Mouse (Mus musculus): ENCODE measurements around the gene Rasl11b. TPM values are rescaled to one million over a fixed set of nuclear protein-coding genes. Genes with fewer than 3 reads are reported as not detected.
A peak's percentile ranks its signal among the peaks of the same experiment; 100 is the strongest.

The Rasl11b gene
- polyA plus RNA-seq, 1 experiment from 2014 or later: 134 TPM

DNA sequence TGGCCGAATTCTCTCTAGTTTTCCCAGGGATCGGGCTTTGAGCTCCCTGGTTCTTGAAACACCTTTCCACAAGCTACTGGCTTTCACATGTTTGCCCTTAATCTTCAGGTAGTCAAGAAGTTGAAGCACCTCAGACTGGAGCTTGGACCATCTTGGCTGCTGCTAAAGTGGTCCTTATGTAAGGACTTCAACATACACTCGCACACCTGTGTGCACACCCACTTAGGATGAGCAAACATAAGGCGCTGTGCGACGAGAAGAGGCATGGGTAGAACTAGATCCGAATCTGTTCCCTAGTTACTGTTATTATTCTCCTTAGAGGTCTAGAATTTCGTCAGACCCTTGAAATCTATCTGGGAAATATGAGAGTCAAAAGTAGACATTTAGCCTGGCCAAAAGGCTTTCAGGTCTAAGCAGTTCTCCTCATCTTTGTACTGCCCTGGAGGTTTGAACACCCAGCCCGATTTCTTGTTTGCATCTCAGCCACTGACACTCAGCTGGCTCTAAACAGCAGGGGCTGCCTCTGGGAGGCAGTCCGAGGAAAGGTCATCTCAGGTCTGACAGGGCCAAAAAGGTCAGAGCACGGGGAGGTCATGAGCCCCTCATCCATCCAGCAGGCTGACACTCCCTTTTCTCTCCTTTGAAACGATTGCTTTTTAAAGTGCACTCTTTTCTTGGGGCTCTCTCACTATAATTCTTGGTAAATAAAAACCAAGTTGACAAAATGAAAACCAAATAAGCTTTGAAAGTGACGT is 46.0 kb downstream of the Rasl11b start:
- no peak for ATAC-seq (ENCODE audit: insufficient number of reproducible peaks, insufficient read depth, low FRiP score, low TSS enrichment)
- no peaks in the 10 kb centered on the region for H3K27me3 ChIP-seq
- no peak overlapping the region for H3K9ac ChIP-seq
- no peaks in the 10 kb centered on the region for H3K9me3 ChIP-seq
- peaks cover 10% of the 10 kb centered on the region; the same call in 1 of the 2 replicates for H3K4me1 ChIP-seq
- 50% methylated on average over 13 of the region's 13 CpGs for WGBS
- H3K4me3 ChIP-seq: no peak overlapping the region
- H3K4me2 ChIP-seq (replicated peaks): no peak overlapping the region
- H3K27ac ChIP-seq: no peak overlapping the region
- no peaks in the 10 kb centered on the region for H3K36me3 ChIP-seq

DNA sequence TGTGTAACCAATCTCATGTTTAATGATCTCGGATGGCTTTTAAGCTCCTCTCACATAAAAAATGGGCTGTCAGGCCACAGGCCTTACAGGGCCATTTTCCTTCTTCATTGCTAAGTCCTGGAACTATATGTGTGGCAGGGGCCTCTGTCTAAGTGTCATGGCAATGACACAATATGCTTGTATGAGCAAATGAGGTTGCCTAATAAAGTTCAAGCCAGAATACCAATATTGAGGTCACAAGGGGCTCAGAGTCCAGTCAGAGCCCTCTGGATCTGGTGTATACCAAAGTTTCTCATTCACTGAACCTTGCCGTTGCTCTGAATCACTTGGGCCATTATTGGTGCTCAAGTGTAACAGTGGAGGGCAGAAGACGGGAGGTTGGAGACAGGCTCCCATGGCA is 47.6 kb downstream of the Rasl11b start:
- 74% methylated on average over 3 of the region's 3 CpGs for WGBS
- peaks cover 15% of the 10 kb centered on the region; the same call in 1 of the 2 replicates for H3K4me1 ChIP-seq
- no peaks in the 10 kb centered on the region for H3K36me3 ChIP-seq
- H3K4me2 ChIP-seq (replicated peaks): no peak overlapping the region
- H3K9ac ChIP-seq: no peak overlapping the region
- H3K27me3 ChIP-seq: no peaks in the 10 kb centered on the region
- no peak overlapping the region for H3K27ac ChIP-seq
- no peak for ATAC-seq (ENCODE audit: insufficient number of reproducible peaks, insufficient read depth, low FRiP score, low TSS enrichment)
- H3K4me3 ChIP-seq: no peak overlapping the region
- no peaks in the 10 kb centered on the region for H3K9me3 ChIP-seq

DNA sequence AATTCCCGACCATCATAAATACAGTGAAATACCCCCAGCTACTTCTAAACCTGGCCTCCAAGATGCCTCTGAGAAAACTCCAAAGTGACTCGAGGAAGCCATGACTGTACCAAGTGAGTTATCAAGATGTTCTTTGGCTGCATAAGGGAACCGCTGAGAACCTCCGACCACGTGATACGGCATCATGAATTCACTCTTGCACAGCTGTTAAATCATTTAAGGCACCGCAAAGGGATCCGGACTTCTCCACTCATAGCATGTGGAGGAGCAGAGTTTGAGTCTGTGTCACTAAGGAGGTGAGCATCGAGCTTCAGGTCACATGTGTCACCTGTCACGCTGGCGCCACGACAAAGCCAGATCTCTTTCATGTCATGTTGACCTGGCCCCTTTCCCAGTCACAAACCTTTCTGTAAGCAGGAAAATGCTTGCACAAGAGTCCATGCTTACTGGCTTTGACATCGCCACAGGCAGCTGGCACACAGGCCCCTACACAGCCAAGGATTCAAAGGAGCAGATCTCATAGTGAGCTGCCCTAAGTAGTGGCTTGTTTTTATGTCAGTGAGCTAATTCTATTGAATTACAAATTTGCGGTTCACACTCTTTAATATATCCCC is 49.4 kb downstream of the Rasl11b start:
- 92% methylated on average over 14 of the region's 14 CpGs for WGBS

DNA sequence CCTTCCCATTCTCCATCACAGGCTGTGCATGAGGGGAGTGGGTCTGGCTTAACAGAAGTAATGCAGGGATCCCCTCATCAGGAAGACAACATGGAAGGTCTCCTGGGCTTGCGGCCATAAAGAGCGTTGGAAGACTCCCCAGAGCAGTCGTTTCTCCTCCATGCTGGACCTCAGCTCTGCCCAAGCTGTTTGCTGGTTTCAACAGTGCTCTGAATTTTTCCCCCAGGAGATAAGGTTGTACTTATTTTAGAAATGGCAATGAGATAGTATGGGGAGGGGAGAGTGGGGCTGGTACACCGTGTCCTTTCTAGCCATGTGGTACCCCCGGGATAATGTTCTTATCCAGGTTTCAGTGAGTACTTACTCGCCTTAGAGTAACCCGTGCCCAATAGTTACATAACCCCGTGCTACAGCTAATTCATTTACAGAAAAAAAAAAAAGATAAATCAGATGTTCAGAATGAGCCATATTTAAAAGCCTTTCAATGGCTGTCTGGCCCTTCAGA is 50.6 kb downstream of the Rasl11b start:
- WGBS: 85% methylated on average over 8 of the region's 8 CpGs
- H3K4me2 ChIP-seq (replicated peaks): no peak overlapping the region

More for the DNA sequence above, 49.4 kb downstream of the Rasl11b start:
- Histone ChIP-seq H3K27me3 (no peaks in the 10 kb centered on the region), H3K9ac (no peak overlapping the region), H3K27ac (no peak overlapping the region), H3K4me1 (peaks cover 17% of the 10 kb centered on the region), H3K36me3 (no peaks in the 10 kb centered on the region), H3K9me3 (no peaks in the 10 kb centered on the region), H3K4me2 (replicated peaks) (no peak overlapping the region), H3K4me3 (no peak overlapping the region)
- no peak for ATAC-seq (ENCODE audit: insufficient number of reproducible peaks, insufficient read depth, low FRiP score, low TSS enrichment)

DNA sequence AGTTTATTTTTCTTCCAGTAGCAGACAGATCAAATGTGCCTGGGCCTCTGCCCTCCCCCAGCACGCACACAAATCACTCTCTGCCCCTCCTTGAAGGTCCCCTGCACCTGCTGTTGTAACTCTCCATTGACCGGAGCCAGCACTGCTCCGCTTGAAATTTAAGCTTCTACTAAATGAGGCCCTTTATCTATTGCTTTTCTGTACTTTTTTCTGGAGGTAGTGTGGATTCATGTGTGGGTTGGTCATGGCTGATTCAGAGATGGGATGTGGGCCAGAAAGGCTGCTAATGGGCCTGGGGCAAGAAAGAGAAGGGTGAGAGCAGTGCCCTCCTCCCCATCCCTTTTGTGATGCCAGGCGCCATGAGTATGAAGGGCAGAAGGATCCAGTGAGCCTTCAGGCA is 51.4 kb downstream of the Rasl11b start:
- no peaks in the 10 kb centered on the region for H3K27me3 ChIP-seq
- H3K4me2 ChIP-seq (replicated peaks): no peak overlapping the region
- 47% methylated on average over 4 of the region's 4 CpGs for WGBS
- H3K36me3 ChIP-seq: no peaks in the 10 kb centered on the region
- no peak for ATAC-seq (ENCODE audit: insufficient number of reproducible peaks, insufficient read depth, low FRiP score, low TSS enrichment)
- H3K9ac ChIP-seq: no peak overlapping the region
- H3K4me3 ChIP-seq: no peak overlapping the region
- peaks cover 27% of the 10 kb centered on the region for H3K4me1 ChIP-seq
- H3K9me3 ChIP-seq: no peaks in the 10 kb centered on the region
- peak overlapping the region; percentile 43; the same call in 1 of the 2 replicates for H3K27ac ChIP-seq

More for the DNA sequence above, 50.6 kb downstream of the Rasl11b start:
- no peak overlapping the region for H3K27ac ChIP-seq
- no peaks in the 10 kb centered on the region for H3K36me3 ChIP-seq
- peaks cover 22% of the 10 kb centered on the region for H3K4me1 ChIP-seq
- no peak overlapping the region for H3K9ac ChIP-seq
- no peak overlapping the region for H3K4me3 ChIP-seq
- no peaks in the 10 kb centered on the region for H3K9me3 ChIP-seq
- H3K27me3 ChIP-seq: no peaks in the 10 kb centered on the region
- no peak for ATAC-seq (ENCODE audit: insufficient number of reproducible peaks, insufficient read depth, low FRiP score, low TSS enrichment)

DNA sequence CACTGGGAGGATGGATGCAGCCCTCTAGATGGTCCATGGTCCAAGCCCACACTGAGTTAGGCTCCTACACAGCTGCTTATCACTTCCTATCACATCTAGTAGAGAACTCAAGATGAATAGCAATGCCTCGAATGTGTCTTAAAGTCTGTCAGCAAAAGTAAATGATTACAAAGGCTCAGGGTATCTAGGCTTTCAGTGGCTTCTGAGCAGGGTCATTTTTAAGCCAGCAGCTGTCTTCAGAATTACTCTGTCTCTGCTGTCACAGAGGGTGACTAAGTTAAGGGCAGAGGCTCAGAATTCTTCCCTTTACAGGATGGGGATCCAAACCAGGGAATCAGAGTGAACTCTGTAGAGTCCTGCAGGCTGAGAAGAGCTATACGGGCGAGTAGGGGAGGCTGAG is 51.9 kb downstream of the Rasl11b start:
- Histone ChIP-seq H3K36me3 (no peaks in the 10 kb centered on the region), H3K4me2 (replicated peaks) (no peak overlapping the region), H3K27ac (peak overlapping the region; percentile 43; the same call in 1 of the 2 replicates), H3K9ac (no peak overlapping the region), H3K4me3 (no peak overlapping the region), H3K27me3 (no peaks in the 10 kb centered on the region), H3K4me1 (peaks cover 31% of the 10 kb centered on the region), H3K9me3 (no peaks in the 10 kb centered on the region)
- 83% methylated on average over 3 of the region's 3 CpGs for WGBS
- no peak for ATAC-seq (ENCODE audit: insufficient number of reproducible peaks, insufficient read depth, low FRiP score, low TSS enrichment)

Other genes with a start within 250 kb of the Rasl11b start
- gene Usp46, start 126.9 kb upstream of the Rasl11b start, polyA plus RNA-seq (2016; fragmentation: Nextera tagmentation; extraction: Ambion mirVana): 44.0 and 45.9 TPM in 2 replicates